Mouse (Mus musculus): Measurements from ENCODE around the gene Ppp2r5d.
A peak's percentile ranks its signal among the peaks of the same experiment; 100 is the strongest.

Gene Ppp2r5d

DNA sequence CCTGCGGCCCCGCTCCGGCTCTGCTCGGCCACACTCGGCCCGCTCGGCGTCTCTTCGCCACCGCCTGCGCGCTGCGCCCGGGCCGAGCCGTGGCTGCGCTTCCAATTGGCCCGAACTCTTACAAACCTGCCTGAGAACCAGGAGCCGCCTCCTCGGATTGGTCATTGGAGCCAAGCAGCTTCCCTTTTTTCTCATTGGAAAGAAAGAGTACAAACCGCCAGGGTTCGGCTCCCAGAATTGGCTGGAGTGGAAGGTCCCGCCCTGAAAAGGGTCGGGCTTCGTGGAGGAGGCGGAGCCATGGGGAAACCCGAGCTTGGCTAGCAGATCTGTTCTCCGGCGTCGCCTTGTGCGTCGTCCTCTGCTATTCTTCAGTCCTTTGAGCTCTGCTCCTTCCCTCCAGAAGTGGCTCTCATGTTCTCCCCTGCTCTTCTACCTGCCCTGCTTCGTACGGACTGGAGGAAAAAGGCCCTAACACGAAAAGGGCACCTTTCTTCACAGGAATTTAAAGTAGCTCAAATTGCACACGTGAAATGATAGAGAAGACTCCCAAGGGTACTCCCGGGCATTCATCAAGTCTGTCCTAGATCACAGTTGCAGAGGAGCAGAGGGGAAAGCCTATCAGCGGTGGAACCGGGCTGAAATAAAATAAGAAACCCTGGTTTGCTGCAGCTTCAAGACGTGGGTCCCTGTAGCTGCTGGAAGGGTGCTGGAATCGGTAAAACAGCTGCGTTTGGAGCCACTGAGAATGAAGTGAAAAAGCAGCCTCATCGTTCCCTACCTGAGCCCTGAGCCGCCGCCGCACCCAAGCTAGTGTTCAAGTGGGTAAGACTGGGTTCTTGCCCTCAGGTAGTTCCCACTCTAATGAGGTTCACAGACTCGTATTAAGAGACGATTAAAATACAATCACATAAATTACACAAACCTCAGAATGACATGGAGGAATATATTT, at the start of gene Ppp2r5d:
Gene Ppp2r5d (minus strand): TSS at position 225 of the 949 bp plus-strand sequence.
- peak; percentile 96 for DNase-seq (ENCODE audit: low read depth, low spot score)

DNA sequence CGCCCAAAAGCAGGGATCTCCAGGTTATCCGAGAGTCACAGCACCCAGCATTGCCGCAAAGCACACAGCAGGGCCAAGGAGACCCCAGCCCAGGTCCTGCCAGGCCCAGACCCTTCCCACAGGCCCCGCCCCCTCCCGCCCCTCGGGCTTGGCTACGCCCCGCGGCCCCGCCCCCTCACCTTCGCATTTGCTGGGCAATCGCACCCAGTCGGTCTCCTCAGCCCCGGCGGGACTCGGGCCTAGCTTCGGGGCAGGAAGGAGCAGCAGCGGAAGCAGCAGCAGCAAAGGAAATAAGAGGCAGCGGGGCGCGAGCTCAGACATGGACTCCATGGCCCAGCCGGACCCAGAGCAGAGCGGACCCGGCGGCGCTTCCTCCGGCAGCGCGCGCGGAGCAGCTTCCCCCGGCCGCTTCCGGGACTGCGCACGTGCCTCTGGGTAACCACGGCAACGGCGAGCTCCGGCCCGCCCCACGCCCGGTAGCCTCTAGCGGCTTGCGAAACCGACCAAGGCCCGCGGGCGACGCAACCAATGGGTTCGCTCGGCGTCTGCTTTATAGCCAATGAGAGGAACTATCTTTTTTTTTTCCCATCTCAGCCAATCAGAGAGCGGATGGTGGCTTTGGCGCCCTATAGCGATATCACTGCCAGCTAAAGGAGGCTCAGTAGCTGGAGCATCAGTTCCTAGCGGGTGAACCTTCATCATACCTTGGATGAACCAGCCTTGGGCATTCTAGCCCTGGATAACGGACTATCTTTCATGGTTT, 47.1 kb upstream of the Ppp2r5d start, which contains the start of gene Cnpy3:
Gene Cnpy3 (minus strand): TSS at position 421 of the 763 bp plus-strand sequence.
- peak; percentile 96 for DNase-seq (ENCODE audit: low read depth, low spot score)

GRCm38 (mm10) chr17:46751056-46751793, 46.3 kb upstream of the Ppp2r5d start:
- DNase-seq (ENCODE audit: low read depth, low spot score): no peak

DNA sequence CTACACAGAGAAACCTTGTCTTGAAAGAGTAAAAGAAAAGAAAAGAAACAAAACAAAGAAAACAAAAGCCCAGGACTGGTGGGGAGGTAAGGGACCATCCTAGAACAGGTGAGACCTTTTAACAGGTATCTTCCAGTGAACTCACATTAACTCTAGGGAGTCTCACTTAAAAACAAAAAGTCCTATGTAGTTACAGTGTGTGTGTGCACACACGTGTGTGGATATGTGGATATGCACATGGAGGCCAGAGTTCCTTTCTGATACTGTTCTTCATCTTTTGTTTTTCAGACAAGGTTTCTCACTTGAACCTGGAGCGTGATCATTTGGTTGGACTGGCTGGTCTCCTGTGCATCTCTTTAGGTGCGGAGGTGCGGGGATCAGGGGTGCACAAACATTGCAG, 45.7 kb upstream of the Ppp2r5d start:
- no peak for DNase-seq (ENCODE audit: low read depth, low spot score)

DNA sequence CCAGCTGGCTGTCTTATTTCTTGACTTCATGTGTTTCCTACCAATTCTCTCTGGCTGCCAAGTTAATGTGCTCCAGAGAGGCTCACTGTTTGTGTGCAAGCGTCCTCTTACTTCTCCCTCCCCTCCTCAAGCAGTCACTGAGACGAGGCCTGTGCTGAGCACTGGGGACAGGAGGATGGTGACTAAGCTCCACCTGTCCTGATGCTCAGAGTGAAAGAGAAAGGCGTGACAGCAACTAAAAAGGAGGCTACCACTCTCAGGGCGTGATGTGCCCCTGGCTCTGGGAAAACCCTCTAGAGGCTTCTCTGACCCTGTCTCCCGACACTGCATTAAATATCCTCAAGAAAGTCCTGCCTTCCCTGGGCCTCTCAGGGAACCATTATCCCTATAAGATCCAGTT, 44.4 kb upstream of the Ppp2r5d start:
- DNase-seq (ENCODE audit: low read depth, low spot score): no peak

DNA sequence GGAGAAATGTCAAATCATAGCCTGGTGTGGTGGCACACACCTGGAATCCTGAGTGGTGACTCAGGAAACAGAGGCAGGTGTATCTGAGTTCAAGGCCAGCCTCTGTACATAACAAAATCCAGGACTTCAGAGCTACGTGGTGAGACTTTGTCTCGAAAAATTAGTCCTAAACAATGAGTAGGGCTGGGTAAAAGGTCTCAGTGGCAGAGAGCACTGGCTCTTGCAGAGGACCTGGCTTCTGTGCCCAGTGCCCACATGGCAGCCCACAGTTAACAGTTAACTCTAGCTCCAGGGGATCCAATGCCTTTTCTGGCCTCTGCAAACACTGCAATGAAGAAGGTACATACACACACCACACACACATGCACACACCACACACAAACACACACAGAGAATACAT, 42.9 kb upstream of the Ppp2r5d start:
- no peak for DNase-seq (ENCODE audit: low read depth, low spot score)

- DNase-seq (ENCODE audit: low read depth, low spot score): no peak
Measured at GRCm38 (mm10) chr17:46747234-46747633, 42.3 kb upstream of the Ppp2r5d start.

- DNase-seq (ENCODE audit: low read depth, low spot score): no peak
Measured at GRCm38 (mm10) chr17:46745506-46745905, 40.6 kb upstream of the Ppp2r5d start.

DNA sequence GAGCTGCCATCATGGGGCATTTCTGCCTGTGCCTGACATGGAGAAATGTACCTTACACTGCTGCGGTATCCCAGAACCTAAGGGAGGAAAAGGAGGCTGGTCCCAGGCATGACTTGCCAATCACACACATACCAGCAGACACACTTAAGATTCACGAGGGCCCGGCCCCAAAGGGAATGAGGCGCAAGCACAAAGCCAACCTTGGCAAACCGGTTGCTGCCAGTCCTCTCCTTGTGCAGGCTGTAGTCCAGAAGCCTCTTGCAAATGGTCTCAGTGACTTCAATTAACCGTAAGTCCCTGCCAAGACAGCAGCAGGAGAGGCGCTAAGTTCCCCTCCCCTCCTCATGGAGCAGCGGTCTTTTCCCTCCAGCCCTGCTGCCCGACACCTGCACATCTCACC, 38.1 kb upstream of the Ppp2r5d start:
- no peak for DNase-seq (ENCODE audit: low read depth, low spot score)

DNA sequence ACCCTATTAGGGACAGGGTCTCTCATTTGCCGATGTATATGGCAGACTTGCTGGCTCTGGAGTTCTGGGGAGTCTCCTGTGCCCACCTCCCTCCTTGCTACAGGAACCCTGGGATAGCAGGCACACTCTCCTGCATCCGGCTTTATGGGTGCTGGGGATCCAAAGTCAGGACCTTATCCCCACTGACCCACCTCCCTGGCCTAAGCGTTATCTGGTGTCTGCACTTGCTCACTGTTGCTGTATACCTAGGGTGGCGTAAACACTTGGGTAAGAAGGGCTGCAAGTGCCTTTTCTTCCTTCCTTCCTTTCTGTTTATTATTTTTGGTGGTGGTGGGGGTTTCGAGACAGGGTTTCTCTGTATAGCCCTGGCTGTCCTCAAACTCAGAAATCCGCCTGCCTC, 36.4 kb upstream of the Ppp2r5d start:
- no peak for DNase-seq (ENCODE audit: low read depth, low spot score)

DNA sequence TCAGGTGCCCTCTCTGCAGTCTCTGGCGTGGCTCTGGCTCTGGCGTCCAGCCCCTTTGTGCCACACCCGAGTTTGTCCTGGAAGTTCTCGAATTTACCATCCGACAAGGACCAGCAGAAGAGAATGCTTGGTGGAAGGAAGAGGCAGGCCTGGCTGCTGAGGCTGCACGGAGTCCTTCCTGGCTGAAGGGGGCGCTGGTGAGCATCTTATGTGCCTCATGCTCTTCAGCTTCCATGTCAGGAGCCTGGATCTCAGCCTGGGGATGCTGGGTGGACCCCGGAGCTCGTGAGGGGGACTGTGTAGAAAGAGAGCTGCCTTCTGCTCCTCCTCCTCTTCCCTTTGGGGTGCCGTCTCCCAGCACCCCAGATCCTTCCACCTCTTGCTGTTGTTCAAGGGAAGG, 31.2 kb upstream of the Ppp2r5d start:
- no peak for DNase-seq (ENCODE audit: low read depth, low spot score)

- DNase-seq (ENCODE audit: low read depth, low spot score): no peak
Measured at GRCm38 (mm10) chr17:46735287-46735686, 30.4 kb upstream of the Ppp2r5d start.

- DNase-seq (ENCODE audit: low read depth, low spot score): no peak
Measured at GRCm38 (mm10) chr17:46734055-46734454, 29.1 kb upstream of the Ppp2r5d start.

DNA sequence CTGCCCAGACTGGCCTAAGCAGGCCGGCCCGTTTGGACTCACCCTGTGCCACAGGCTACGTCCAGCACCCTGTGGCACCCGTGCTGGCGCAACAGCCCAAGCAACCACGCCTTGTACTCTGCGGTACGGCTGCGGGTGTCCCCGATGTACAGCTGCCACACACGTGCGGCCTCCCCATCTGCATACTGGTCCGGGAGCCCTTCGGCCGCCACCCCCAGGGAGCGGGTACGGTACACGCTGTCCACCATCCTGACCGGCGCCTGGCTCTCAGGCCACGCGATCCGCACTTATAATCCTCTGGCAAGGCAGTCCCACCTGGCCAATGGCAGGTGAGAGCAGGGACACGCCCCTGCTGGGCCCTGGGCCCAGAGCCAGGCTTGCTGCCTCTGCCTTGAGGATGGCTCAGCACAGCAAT, 24.0 kb upstream of the Ppp2r5d start, which contains the start of gene Gnmt:
Gene Gnmt (minus strand): TSS at position 265 of the 415 bp plus-strand sequence.
- no peak for DNase-seq (ENCODE audit: low read depth, low spot score)

- DNase-seq (ENCODE audit: low read depth, low spot score): no peak
Measured at GRCm38 (mm10) chr17:46728496-46728895, 23.6 kb upstream of the Ppp2r5d start.

GRCm38 (mm10) chr17:46728021-46728420, 23.1 kb upstream of the Ppp2r5d start:
- no peak for DNase-seq (ENCODE audit: low read depth, low spot score)

- DNase-seq (ENCODE audit: low read depth, low spot score): no peak
Measured at GRCm38 (mm10) chr17:46727271-46727670, 22.4 kb upstream of the Ppp2r5d start.

DNA sequence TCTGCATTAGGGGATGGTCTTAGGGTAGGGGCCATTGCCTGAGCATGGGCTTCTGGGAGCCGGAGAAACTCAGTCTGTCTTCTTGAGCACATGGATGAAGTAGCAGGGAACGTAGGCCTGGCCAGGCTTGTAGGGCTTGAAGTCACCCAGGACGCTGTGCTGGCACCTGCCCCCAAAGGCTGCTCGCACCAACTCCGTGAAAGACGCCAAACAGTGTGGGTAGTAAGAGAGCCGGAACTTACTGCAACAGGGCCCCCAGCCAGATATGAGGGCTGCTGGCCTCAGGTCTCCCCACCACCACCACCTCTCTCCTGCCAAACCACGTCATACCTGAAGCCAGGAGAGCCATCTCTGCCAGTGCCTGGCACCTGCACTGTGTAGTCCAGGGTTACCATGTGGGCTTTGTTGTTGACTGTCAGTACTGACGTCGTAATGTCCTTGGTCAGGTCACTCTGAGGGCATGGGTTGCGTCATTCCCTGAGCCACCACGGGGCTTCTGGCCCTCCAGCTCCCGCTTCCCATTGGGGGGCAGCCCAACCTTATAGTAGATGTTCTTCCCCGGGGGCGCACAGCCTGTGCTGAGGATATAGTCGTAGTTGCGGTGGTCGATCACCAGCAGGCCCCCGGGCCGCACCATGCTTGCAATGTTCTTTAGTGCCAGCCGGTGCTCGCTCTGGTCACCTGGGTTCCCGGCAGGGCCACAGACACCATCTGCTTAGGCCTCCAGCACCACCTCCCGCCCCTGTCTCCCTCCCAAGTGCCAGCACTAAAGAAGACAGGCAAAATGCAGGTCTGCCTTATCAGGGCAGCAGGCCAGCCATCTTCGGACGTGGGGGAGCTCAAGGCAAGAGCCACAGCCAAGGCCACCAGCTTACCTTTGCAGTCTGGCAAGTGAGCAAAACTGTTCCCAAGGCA, 21.1 kb upstream of the Ppp2r5d start:
- DNase-seq (ENCODE audit: low read depth, low spot score): no peak

GRCm38 (mm10) chr17:46725273-46725672, 20.4 kb upstream of the Ppp2r5d start:
- no peak for DNase-seq (ENCODE audit: low read depth, low spot score)

DNA sequence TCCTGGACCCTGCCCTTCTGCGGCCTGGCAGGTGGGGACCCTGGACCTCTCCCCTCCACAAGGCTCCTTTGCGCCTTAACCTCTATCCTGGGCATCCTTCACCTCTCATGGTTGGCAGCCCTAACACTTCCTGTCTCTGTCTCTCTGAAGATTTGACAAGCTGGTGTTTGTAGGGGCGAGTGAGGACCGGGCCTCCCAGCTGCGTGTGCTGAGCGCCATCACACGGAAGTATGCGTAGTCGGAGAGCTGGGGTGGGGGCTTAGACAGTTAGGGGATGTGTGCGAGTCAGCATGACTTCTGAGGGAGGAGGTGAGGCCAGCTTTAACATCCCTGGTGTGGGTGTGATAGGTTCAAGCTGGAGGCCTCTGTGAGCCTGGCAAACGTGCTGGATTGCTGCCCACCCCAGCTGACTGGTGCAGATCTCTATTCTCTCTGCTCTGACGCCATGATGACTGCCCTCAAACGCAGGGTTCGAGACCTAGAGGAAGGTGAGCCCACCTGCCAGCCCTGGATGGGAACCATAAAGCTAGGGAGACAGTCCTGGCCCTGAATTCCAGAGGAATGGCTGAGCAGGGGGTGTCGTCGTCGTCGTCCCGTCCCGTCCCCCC, 19.7 kb upstream of the Ppp2r5d start:
- no peak for DNase-seq (ENCODE audit: low read depth, low spot score)
